11 mouse cellular contexts compared by ENCODE assay signal in the genomic region with DNA sequence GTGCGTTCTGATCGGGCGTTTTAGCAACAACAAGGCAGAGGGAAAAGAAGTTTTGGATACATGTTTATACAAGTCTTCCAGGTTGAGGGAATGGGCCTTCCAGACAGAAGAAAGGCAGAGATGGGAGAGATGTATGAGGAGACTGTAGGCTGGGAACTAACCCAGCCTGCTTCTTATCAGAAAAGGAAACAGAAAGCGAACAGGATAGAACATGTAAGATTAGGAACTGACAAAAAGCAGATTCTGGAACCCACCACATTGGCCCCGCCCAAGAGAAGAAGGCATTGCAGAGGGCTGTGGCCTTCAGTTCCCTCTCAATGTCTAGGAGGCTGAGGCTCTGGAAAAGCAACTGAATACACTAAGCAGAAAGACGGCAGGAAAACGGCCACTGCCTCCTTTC. TPM values are rescaled to one million over a fixed set of nuclear protein-coding genes. Genes with fewer than 3 reads are reported as not detected.
DNase-seq lines count a peak whose midpoint lies in the region; ATAC-seq and TF ChIP-seq lines count a peak whose summit lies in the region.
"Had no signal": no experiment of that assay in that cellular context is flagged by ENCODE, and none has a peak within 500 bp of the region (broad histone marks: within the 10 kb centered on the region; RNA-seq: fewer than 3 reads in every experiment).

No protein-coding gene starts in this region.

- no peaks in the 10 kb centered on the region for H3K9me3 ChIP-seq in heart, embryonic 12.5 days (replicated peaks)
- no peaks in the 10 kb centered on the region for H3K9me3 ChIP-seq in G1E (replicated peaks)
- H3K9me3 ChIP-seq in heart, embryonic 14.5 days (ENCODE audit: control insufficient read depth, low read length), result no peaks in the 10 kb centered on the region
- no peaks in the 10 kb centered on the region for H3K9me3 ChIP-seq in forebrain, postnatal 0 days (ENCODE audit: low read length)

- peak overlapping the region; percentile 36 for H3K4me2 ChIP-seq in heart, embryonic 12.5 days
- peak overlapping the region; percentile 14; the same call in 1 of the 2 replicates for H3K4me2 ChIP-seq in heart, embryonic 14.5 days (ENCODE audit: low read length)
- H3K4me2 ChIP-seq in forebrain, postnatal 0 days (ENCODE audit: low read depth), result no peak overlapping the region

- 43% methylated on average over 7 of the region's 7 CpGs for WGBS in heart, embryonic 12.5 days
- 53% methylated on average over 7 of the region's 7 CpGs for WGBS in heart, embryonic 14.5 days
- 91% methylated on average over 7 of the region's 7 CpGs for WGBS in forebrain, postnatal 0 days

- H3K36me3 ChIP-seq in heart, embryonic 12.5 days, result no peaks in the 10 kb centered on the region
- H3K36me3 ChIP-seq in G1E (replicated peaks), result peaks cover 26% of the 10 kb centered on the region
- no peaks in the 10 kb centered on the region for H3K36me3 ChIP-seq in heart, embryonic 14.5 days (ENCODE audit: control insufficient read depth, insufficient read depth, low read length)
- H3K36me3 ChIP-seq in forebrain, postnatal 0 days (ENCODE audit: insufficient read depth), result no peaks in the 10 kb centered on the region

- no peak overlapping the region for H3K4me3 ChIP-seq in heart, embryonic 12.5 days
- H3K4me3 ChIP-seq in G1E (ENCODE audit: low read depth, low read length), result peak overlapping the region; percentile 54; the same call in 1 of the 2 replicates
- no peak overlapping the region for H3K4me3 ChIP-seq in heart, embryonic 14.5 days (ENCODE audit: control insufficient read depth in 1 of 2, insufficient read depth in 1 of 2, low read depth in 1 of 2, low read length in 2 of 2)
- no peak overlapping the region for H3K4me3 ChIP-seq in forebrain, postnatal 0 days (ENCODE audit: low read depth, low read length)

- peak overlapping the region; percentile 36; the same call in 1 of the 2 replicates for H3K27ac ChIP-seq in heart, embryonic 12.5 days (ENCODE audit: poor library complexity, severe bottlenecking)
- H3K27ac ChIP-seq in heart, embryonic 14.5 days (replicated peaks in 1 of 2; ENCODE audit: control insufficient read depth in 1 of 2, insufficient read depth in 1 of 2, low read depth in 2 of 2, low read length in 2 of 2), result no peak overlapping the region; a peak in 1 of 4 replicates
- no peak overlapping the region for H3K27ac ChIP-seq in forebrain, postnatal 0 days (ENCODE audit: low read depth, low read length)

- H3K4me1 ChIP-seq in heart, embryonic 12.5 days (replicated peaks), result peaks cover 9% of the 10 kb centered on the region; the same call in 1 of the 2 replicates
- H3K4me1 ChIP-seq in G1E (ENCODE audit: insufficient read depth, low read depth, low read length), result peaks cover 49% of the 10 kb centered on the region
- 0 out of 4 replicates have a peak, but pooled peaks cover 0 to 5% of the 10 kb centered on the region in 2 experiments for H3K4me1 ChIP-seq in heart, embryonic 14.5 days (ENCODE audit: control insufficient read depth in 2 of 2, insufficient read depth in 2 of 2, low read length in 2 of 2)
- H3K4me1 ChIP-seq in forebrain, postnatal 0 days (ENCODE audit: insufficient read depth), result no peaks in the 10 kb centered on the region

- TF ChIP-seq CTCF in G1E (IDR thresholded peaks at IDR 0.05; ENCODE audit: low read depth, low read length), result no peak
- TF ChIP-seq CTCF in forebrain, postnatal 0 days (IDR thresholded peaks at IDR 0.05; ENCODE audit: low read depth), result no peak

- DNase-seq in heart, postnatal 25 days (ENCODE audit: low spot score), result no peak
- peak; percentile 11 for DNase-seq in G1E (ENCODE audit: low spot score)
- DNase-seq in forebrain, postnatal 0 days, result no peak
- DNase-seq in natural killer cell, adult 2 months (ENCODE audit: low spot score in 2 of 2), result no peak
- no peak for DNase-seq in left cerebral cortex, adult 18-20 months (ENCODE audit: low spot score in 2 of 2)
- DNase-seq: adrenal gland, adult 8-10 months; gastrocnemius, postnatal 10 days had no signal

- no peaks in the 10 kb centered on the region for H3K27me3 ChIP-seq in heart, embryonic 12.5 days (replicated peaks)
- no peaks in the 10 kb centered on the region for H3K27me3 ChIP-seq in G1E (ENCODE audit: insufficient read depth, low read length)
- H3K27me3 ChIP-seq in heart, embryonic 14.5 days (ENCODE audit: control insufficient read depth, insufficient read depth, low read length), result no peaks in the 10 kb centered on the region
- no peaks in the 10 kb centered on the region for H3K27me3 ChIP-seq in forebrain, postnatal 0 days (ENCODE audit: insufficient read depth, low read length)

- intact Hi-C loops in heart, postnatal 25 days (cut with DNase I), result loop anchor here (2.0 kb wide), 1 partner anchor 57 kb away; a partner anchor contains a TSS

- ATAC-seq in heart, embryonic 12.5 days (ENCODE audit: insufficient number of reproducible peaks, low FRiP score), result 0 out of 2 replicates have a peak, but pooled peaks have one; percentile 24
- peak; percentile 36 for ATAC-seq in G1E (ENCODE audit: extremely low read depth, insufficient number of reproducible peaks, low FRiP score, poor library complexity, severe bottlenecking)
- no peak for ATAC-seq in heart, embryonic 14.5 days (ENCODE audit: insufficient number of reproducible peaks, insufficient read depth, low FRiP score, low read depth)
- peak; percentile 46 for ATAC-seq in megakaryocyte-erythroid progenitor cell, adult 5-6 weeks (replicated peaks; ENCODE audit: low FRiP score, low TSS enrichment, poor library complexity, severe bottlenecking)
- no peak for ATAC-seq in forebrain, postnatal 0 days
- ATAC-seq: CD4-positive, CD25-positive, alpha-beta regulatory T cell, adult 4 months had no signal

- H3K9ac ChIP-seq in heart, embryonic 12.5 days, result no peak overlapping the region
- H3K9ac ChIP-seq in heart, embryonic 14.5 days (ENCODE audit: low read length), result no peak overlapping the region
- H3K9ac ChIP-seq in forebrain, postnatal 0 days, result no peak overlapping the region

RNA-seq across cellular contexts. Expression of a gene that starts 2.2 kb away (rescaled TPM):
- 11.7 and 12.2 TPM in 2 replicates for polyA plus RNA-seq in heart, embryonic 12.5 days (2016; fragmentation: Nextera tagmentation; extraction: Ambion mirVana)
- 1 to 10 TPM; 4.2 TPM for total RNA-seq in heart, postnatal 25 days (2021)
- total RNA-seq in G1E (2014; fragmentation: Nextera tagmentation) (16.8 and 27.7 TPM in 2 replicates), G1E (2017) (49.3 and 49.7 TPM in 2 replicates)
- 22.5 and 27.2 TPM in 2 replicates for polyA plus RNA-seq in G1E (2012)
- polyA plus RNA-seq in heart, embryonic 14.5 days (2014; fragmentation: Nextera tagmentation; extraction: Ambion mirVana), result 10.2 and 10.3 TPM in 2 replicates
- 54.3 and 72.8 TPM in 2 replicates for total RNA-seq in megakaryocyte-erythroid progenitor cell, adult 5-6 weeks (2014; fragmentation: Nextera tagmentation)
- total RNA-seq in megakaryocyte-erythroid progenitor cell, adult 5-6 weeks (2017), result 52.8 and 54.1 TPM in 2 replicates
- 7.4 and 15.5 TPM in 2 replicates for total RNA-seq in forebrain, postnatal 0 days (2014; rRNA removed)
- 12.4 and 13.7 TPM in 2 replicates for polyA plus RNA-seq in forebrain, postnatal 0 days (2015; fragmentation: Nextera tagmentation; extraction: Ambion mirVana)
- total RNA-seq in left cerebral cortex, adult 18-20 months (2021), result 1 to 10 TPM; 2.3 to 2.7 TPM

RNA-seq across cellular contexts. Expression of a gene that starts 56.6 kb away (rescaled TPM):
- polyA plus RNA-seq in heart, embryonic 12.5 days (2016; fragmentation: Nextera tagmentation; extraction: Ambion mirVana), result 37.0 and 44.8 TPM in 2 replicates
- 10 to 100 TPM; 15.5 to 16.7 TPM for total RNA-seq in heart, postnatal 25 days (2021)
- total RNA-seq in G1E (2014; fragmentation: Nextera tagmentation) (69.0 and 95.0 TPM in 2 replicates), G1E (2017) (69.1 and 72.0 TPM in 2 replicates)
- 118 and 121 TPM in 2 replicates for polyA plus RNA-seq in G1E (2012)
- polyA plus RNA-seq in heart, embryonic 14.5 days (2014; fragmentation: Nextera tagmentation; extraction: Ambion mirVana), result 26.2 and 30.4 TPM in 2 replicates
- total RNA-seq in megakaryocyte-erythroid progenitor cell, adult 5-6 weeks (2014; fragmentation: Nextera tagmentation), result 93.2 and 102 TPM in 2 replicates
- total RNA-seq in megakaryocyte-erythroid progenitor cell, adult 5-6 weeks (2017), result 109 and 114 TPM in 2 replicates
- total RNA-seq in forebrain, postnatal 0 days (2014; rRNA removed), result 119 and 124 TPM in 2 replicates
- 44.7 and 68.0 TPM in 2 replicates for polyA plus RNA-seq in forebrain, postnatal 0 days (2015; fragmentation: Nextera tagmentation; extraction: Ambion mirVana)
- 10 to 100 TPM; 82.3 to 82.5 TPM for total RNA-seq in left cerebral cortex, adult 18-20 months (2021)

Comparison
In these comparisons a context has a peak if more than half of its experiments do, and no peak if none do; other contexts are left out.
1. ATAC-seq: peak in heart, embryonic 12.5 days (single experiment), G1E (single experiment) and megakaryocyte-erythroid progenitor cell, adult 5-6 weeks (single experiment); none in heart, embryonic 14.5 days (single experiment) and forebrain, postnatal 0 days (single experiment).